Mouse (Mus musculus) bone marrow macrophage, adult 2 months (primary cell): ENCODE data around the gene Olfm1.

Experiments
- CTCF ChIP-seq: IDR thresholded peaks from 2 replicates; pipeline ENCODE4 v1.5.1; 2012; ENCODE audit warnings: low read depth, mild to moderate bottlenecking, low read length, moderate library complexity
- POLR2A ChIP-seq: IDR thresholded peaks from 2 replicates; pipeline ENCODE4 v1.6.1; 2012; ENCODE audit warnings: mild to moderate bottlenecking, low read depth, low read length, borderline replicate concordance

- TF ChIP-seq CTCF = no peak
- TF ChIP-seq POLR2A = no peak
These were observed 46.1 kb upstream of the Olfm1 start for GRCm38 (mm10) chr2:28146685-28147084.
